Mouse (Mus musculus) neural tube, embryonic 14.5 days (tissue): ENCODE data around the gene Smg7. TPM values are rescaled to one million over a fixed set of nuclear protein-coding genes. Genes with fewer than 3 reads are reported as not detected.

Experiments used
- ATAC-seq: fragments of 200-750 bp; cut with Nextera tagmentation; 2 replicates; pipeline ENCODE4 v1.8.0; 2017; ENCODE audit warnings: low read depth, mild to moderate bottlenecking, moderate TSS enrichment, moderate library complexity
- H3K27ac ChIP-seq: fragments of 300-500 bp; sonication (generic); 2 replicates; pipeline ENCODE4 v1.5.1; 2014; ENCODE audit warnings: low read depth, mild to moderate bottlenecking, control low read depth, low read length, moderate library complexity, mixed read lengths
- H3K27me3 ChIP-seq: fragments of 300-500 bp; sonication (generic); 2 replicates; pipeline ENCODE4 v1.6.1; 2014; ENCODE audit warnings: low read length; ENCODE audit not compliant: control insufficient read depth, insufficient read depth
- H3K36me3 ChIP-seq: fragments of 300-500 bp; sonication (generic); 2 replicates; pipeline ENCODE4 v1.6.1; 2014; ENCODE audit warnings: low read length, mixed read lengths; ENCODE audit not compliant: control insufficient read depth, insufficient read depth
- H3K4me1 ChIP-seq: fragments of 300-500 bp; sonication (generic); 2 replicates; pipeline ENCODE4 v1.6.1; 2014; ENCODE audit warnings: low read length; ENCODE audit not compliant: control insufficient read depth, insufficient read depth
- H3K4me2 ChIP-seq: fragments of 300-500 bp; sonication (generic); 2 replicates; pipeline ENCODE4 v1.6.1; 2014; ENCODE audit warnings: mild to moderate bottlenecking, low read depth, low read length, control low read depth
- H3K4me3 ChIP-seq: fragments of 300-500 bp; sonication (generic); 2 replicates; pipeline ENCODE4 v1.5.1; 2014; ENCODE audit warnings: low read depth, low read length, control low read depth, mixed read lengths
- H3K9ac ChIP-seq: fragments of 300-500 bp; sonication (generic); replicated peaks from 2 replicates; pipeline ENCODE4 v1.6.1; 2014; ENCODE audit warnings: low read depth, mild to moderate bottlenecking, control low read depth, low read length, mixed read lengths
- H3K9me3 ChIP-seq: fragments of 300-500 bp; sonication (generic); 2 replicates; pipeline ENCODE4 v1.6.1; 2016; ENCODE audit warnings: low read length; ENCODE audit not compliant: control insufficient read depth
- WGBS: fragments of 180-500 bp; shearing (Covaris S2); extraction: QIAGEN DNeasy Blood & Tissue Kit; methylation state at CpG from one replicate; pipeline ENCODE4 v1.1.7; 2014; 5-methylcytosine and 5-hydroxymethylcytosine counted together
- polyA plus RNA-seq: library from polyadenylated mRNA; unstranded; fragments of >200 nt; fragmentation: Nextera tagmentation; extraction: Ambion mirVana; gene quantifications from 2 replicates; pipeline ENCODE4 v1.2.1, GENCODE M21; 2014

The Smg7 gene
- polyA plus RNA-seq, 1 experiment from 2014 or later = 43.7 TPM

- H3K9me3 ChIP-seq = no peaks in the 10 kb centered on the region
- H3K36me3 ChIP-seq = no peaks in the 10 kb centered on the region
- no peaks in the 10 kb centered on the region for H3K27me3 ChIP-seq
- H3K27ac ChIP-seq = no peak overlapping the region
- WGBS = 87% methylated on average over 6 of the region's 6 CpGs
- peaks cover 13% of the 10 kb centered on the region; the same call in 1 of the 2 replicates for H3K4me1 ChIP-seq
- no peak overlapping the region for H3K4me3 ChIP-seq
- H3K4me2 ChIP-seq = no peak overlapping the region
- ATAC-seq = no peak
- H3K9ac ChIP-seq = no peak overlapping the region
These were observed 82.9 kb downstream of the Smg7 start for GRCm38 (mm10) chr1:152819558-152819957.

- Histone ChIP-seq H3K4me1 (peaks cover 13% of the 10 kb centered on the region; the same call in 1 of the 2 replicates), H3K27ac (0 out of 2 replicates have a peak overlapping the region, but pooled peaks have one; percentile 11), H3K9ac (no peak overlapping the region), H3K4me2 (no peak overlapping the region), H3K27me3 (no peaks in the 10 kb centered on the region), H3K9me3 (no peaks in the 10 kb centered on the region), H3K4me3 (no peak overlapping the region), H3K36me3 (no peaks in the 10 kb centered on the region)
- WGBS = 6% methylated on average over 10 of the region's 10 CpGs
- no peak for ATAC-seq
These were observed 84.7 kb downstream of the Smg7 start for GRCm38 (mm10) chr1:152817794-152818193.

GRCm38 (mm10) chr1:152817027-152817769 is 85.2 kb downstream of the Smg7 start:
- no peaks in the 10 kb centered on the region for H3K36me3 ChIP-seq
- peaks cover 13% of the 10 kb centered on the region; the same call in 1 of the 2 replicates for H3K4me1 ChIP-seq
- no peak overlapping the region for H3K4me2 ChIP-seq
- peak overlapping the region; percentile 36; the same call in 1 of the 2 replicates for H3K27ac ChIP-seq
- H3K9me3 ChIP-seq = no peaks in the 10 kb centered on the region
- no peak overlapping the region for H3K9ac ChIP-seq
- no peak overlapping the region for H3K4me3 ChIP-seq
- ATAC-seq = peak; percentile 47; the same call in 1 of the 2 replicates
- H3K27me3 ChIP-seq = no peaks in the 10 kb centered on the region
- WGBS = 10% methylated on average over 12 of the region's 12 CpGs

- H3K27ac ChIP-seq = no peak overlapping the region
- no peaks in the 10 kb centered on the region for H3K36me3 ChIP-seq
- H3K27me3 ChIP-seq = no peaks in the 10 kb centered on the region
- peak; percentile 77 for ATAC-seq
- H3K9ac ChIP-seq = no peak overlapping the region
- no peaks in the 10 kb centered on the region for H3K9me3 ChIP-seq
- no peak overlapping the region for H3K4me2 ChIP-seq
- WGBS = 20% methylated on average over 7 of the region's 7 CpGs
- H3K4me1 ChIP-seq = peaks cover 13% of the 10 kb centered on the region; the same call in 1 of the 2 replicates
- no peak overlapping the region for H3K4me3 ChIP-seq
These were observed 87.2 kb downstream of the Smg7 start for GRCm38 (mm10) chr1:152815265-152815701.

GRCm38 (mm10) chr1:152810533-152811439 is 91.7 kb downstream of the Smg7 start:
- Histone ChIP-seq H3K9me3 (no peaks in the 10 kb centered on the region), H3K4me1 (0 out of 2 replicates have a peak, but pooled peaks cover 5% of the 10 kb centered on the region), H3K36me3 (no peaks in the 10 kb centered on the region), H3K27me3 (no peaks in the 10 kb centered on the region), H3K4me3 (no peak overlapping the region), H3K9ac (no peak overlapping the region), H3K4me2 (no peak overlapping the region), H3K27ac (no peak overlapping the region)
- 60% methylated on average over 13 of the region's 13 CpGs for WGBS
- ATAC-seq = no peak

GRCm38 (mm10) chr1:152809541-152810252 is 92.7 kb downstream of the Smg7 start:
- H3K4me1 ChIP-seq = no peaks in the 10 kb centered on the region
- 38% methylated on average over 8 of the region's 8 CpGs for WGBS
- no peaks in the 10 kb centered on the region for H3K36me3 ChIP-seq
- H3K9me3 ChIP-seq = no peaks in the 10 kb centered on the region
- H3K27ac ChIP-seq = no peak overlapping the region
- H3K9ac ChIP-seq = no peak overlapping the region
- no peak for ATAC-seq
- no peaks in the 10 kb centered on the region for H3K27me3 ChIP-seq
- no peak overlapping the region for H3K4me3 ChIP-seq
- no peak overlapping the region for H3K4me2 ChIP-seq

GRCm38 (mm10) chr1:152808392-152808680 is 94.1 kb downstream of the Smg7 start:
- H3K4me3 ChIP-seq = no peak overlapping the region
- 70% methylated on average over 2 of the region's 2 CpGs for WGBS

GRCm38 (mm10) chr1:152807619-152808391 is 94.6 kb downstream of the Smg7 start:
- H3K4me3 ChIP-seq = no peak overlapping the region
- no peaks in the 10 kb centered on the region for H3K27me3 ChIP-seq
- 67% methylated on average over 18 of the region's 18 CpGs for WGBS
- H3K9ac ChIP-seq = no peak overlapping the region
- H3K4me1 ChIP-seq = no peaks in the 10 kb centered on the region
- no peak overlapping the region for H3K4me2 ChIP-seq
- H3K27ac ChIP-seq = no peak overlapping the region
- no peaks in the 10 kb centered on the region for H3K9me3 ChIP-seq
- H3K36me3 ChIP-seq = no peaks in the 10 kb centered on the region
- ATAC-seq = no peak

More at GRCm38 (mm10) chr1:152808392-152808680, 94.1 kb downstream of the Smg7 start:
- Histone ChIP-seq H3K9ac (no peak overlapping the region), H3K27ac (no peak overlapping the region), H3K4me1 (no peaks in the 10 kb centered on the region), H3K9me3 (no peaks in the 10 kb centered on the region), H3K27me3 (no peaks in the 10 kb centered on the region), H3K4me2 (no peak overlapping the region), H3K36me3 (no peaks in the 10 kb centered on the region)
- no peak for ATAC-seq
